Mouse (Mus musculus) thymus, adult 2 months (tissue): ENCODE data around the gene Slc22a14.

Experiments
- CTCF ChIP-seq: fragments of 200-500 bp; IDR thresholded peaks from 2 replicates; pipeline ENCODE4 v1.5.1; 2012; ENCODE audit warnings: mild to moderate bottlenecking, control low read depth, low read length, moderate library complexity, borderline replicate concordance; ENCODE audit not compliant: control insufficient read depth, poor library complexity, insufficient read depth; ENCODE audit errors: extremely low read depth
- POLR2A ChIP-seq: fragments of 200-500 bp; IDR thresholded peaks from 2 replicates; pipeline ENCODE4 v1.6.1; 2012; ENCODE audit warnings: mild to moderate bottlenecking, low read length, control low read depth, moderate library complexity; ENCODE audit not compliant: control insufficient read depth, poor library complexity, insufficient read depth; ENCODE audit errors: extremely low read depth

DNA sequence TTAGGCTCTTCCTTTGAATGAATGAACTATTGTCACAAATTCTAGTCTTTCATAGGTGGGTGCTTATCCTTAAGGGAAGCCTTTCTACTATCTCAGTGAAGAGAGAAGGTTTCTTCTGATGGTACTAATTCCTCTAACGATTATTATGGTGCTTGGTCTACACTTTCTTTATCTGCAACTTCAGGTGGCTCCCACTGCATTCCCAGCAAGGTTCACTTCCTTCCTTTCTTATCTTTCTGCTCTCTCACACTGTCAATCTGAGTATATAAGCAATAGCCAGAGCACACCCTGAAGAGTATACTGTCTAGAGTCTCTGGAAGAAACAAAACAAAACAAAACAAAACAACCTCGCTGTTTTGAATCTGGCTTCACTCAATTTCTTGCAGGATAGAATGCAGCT lies 145.7 kb downstream of the Slc22a14 start:
- TF ChIP-seq CTCF (no peak), POLR2A (no peak)
